ENCODE assay signal across 8 mouse cellular contexts in the genomic region with DNA sequence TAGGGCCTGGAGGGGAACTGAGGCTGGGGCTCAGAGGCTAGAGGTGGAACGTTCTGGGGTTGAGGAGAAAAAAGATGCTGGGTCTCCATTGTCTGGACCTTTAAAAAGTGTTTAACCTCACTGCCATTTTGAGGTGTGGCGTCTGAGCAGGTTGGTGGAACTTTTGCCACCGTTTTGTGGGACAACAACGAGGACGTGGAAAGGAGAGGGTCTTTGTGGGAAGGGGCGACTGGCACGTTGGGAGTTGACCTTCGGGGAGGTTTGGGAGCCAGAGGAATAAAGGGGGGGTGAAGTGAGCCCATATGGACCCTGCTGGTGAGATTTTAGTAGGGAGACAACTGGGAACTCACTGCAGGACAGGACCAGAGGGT. TPM values are rescaled to one million over a fixed set of nuclear protein-coding genes. Genes with fewer than 3 reads are reported as not detected.
DNase-seq lines count a peak whose midpoint lies in the region; ATAC-seq and TF ChIP-seq lines count a peak whose summit lies in the region.

No protein-coding gene starts in this region.

- TF ChIP-seq EP300 in ES-Bruce4 (IDR thresholded peaks at IDR 0.05; ENCODE audit: insufficient read depth, low read depth, low read length), result no peak

- peaks cover 30% of the 10 kb centered on the region for H3K4me1 ChIP-seq in heart, embryonic 13.5 days
- no peaks in the 10 kb centered on the region for H3K4me1 ChIP-seq in ES-Bruce4 (ENCODE audit: control insufficient read depth, insufficient read depth, low read length)
- H3K4me1 ChIP-seq in forebrain, embryonic 16.5 days (replicated peaks; ENCODE audit: control insufficient read depth, insufficient read depth, low read length), result peaks cover 19% of the 10 kb centered on the region

- peaks cover 78% of the 10 kb centered on the region for H3K79me2 ChIP-seq in macrophage (ENCODE audit: inconsistent target)

- peak overlapping the region; percentile 94 for H3K4me2 ChIP-seq in heart, embryonic 13.5 days
- peak overlapping the region; percentile 85 for H3K4me2 ChIP-seq in forebrain, embryonic 16.5 days (ENCODE audit: low read length)

- no peaks in the 10 kb centered on the region for H3K9me3 ChIP-seq in heart, embryonic 13.5 days
- H3K9me3 ChIP-seq in ES-Bruce4 (replicated peaks; ENCODE audit: control insufficient read depth, insufficient read depth, low read length, poor library complexity, severe bottlenecking), result no peaks in the 10 kb centered on the region
- no peaks in the 10 kb centered on the region for H3K9me3 ChIP-seq in forebrain, embryonic 16.5 days (ENCODE audit: control insufficient read depth, low read length)

- no peak for DNase-seq in heart, adult 18-20 months
- DNase-seq in urinary bladder, adult 18-20 months (ENCODE audit: low spot score in 2 of 2), result no peak
- DNase-seq in B cell, adult 2 months, result no peak

- peak overlapping the region; percentile 76 for H3K4me3 ChIP-seq in heart, embryonic 13.5 days
- peak overlapping the region; percentile 99 for H3K4me3 ChIP-seq in ES-Bruce4 (ENCODE audit: low read depth, low read length)
- peak overlapping the region; percentile 73 for H3K4me3 ChIP-seq in forebrain, embryonic 16.5 days (replicated peaks; ENCODE audit: low read length)
- peak overlapping the region; percentile 95 for H3K4me3 ChIP-seq in macrophage (ENCODE audit: inconsistent target)

- ATAC-seq in heart, embryonic 13.5 days (ENCODE audit: extremely low read depth, insufficient number of reproducible peaks, low FRiP score, low TSS enrichment), result no peak
- ATAC-seq in forebrain, embryonic 16.5 days, result 0 out of 2 replicates have a peak, but pooled peaks have one; percentile 0
- no peak for ATAC-seq in activated CD4-positive, CD25-positive, alpha-beta regulatory T cell, adult 4 months

- TF ChIP-seq CTCF in ES-Bruce4 (IDR thresholded peaks at IDR 0.05; ENCODE audit: low read depth, low read length), result no peak

- WGBS in heart, embryonic 13.5 days, result under 1% methylated on average over 8 of the region's 8 CpGs
- under 1% methylated on average over 8 of the region's 8 CpGs for WGBS in forebrain, embryonic 16.5 days
- WGBS in macrophage (ENCODE audit: missing documents), result 0% methylated on average over 8 of the region's 8 CpGs

- TF ChIP-seq POLR2A in ES-Bruce4 (IDR thresholded peaks at IDR 0.05; ENCODE audit: insufficient read depth, low read length), result no peak

- H3K27me3 ChIP-seq in heart, embryonic 13.5 days (replicated peaks), result no peaks in the 10 kb centered on the region
- no peaks in the 10 kb centered on the region for H3K27me3 ChIP-seq in ES-Bruce4 (ENCODE audit: control insufficient read depth, insufficient read depth, low read length, poor library complexity, severe bottlenecking)
- no peaks in the 10 kb centered on the region for H3K27me3 ChIP-seq in forebrain, embryonic 16.5 days (replicated peaks; ENCODE audit: control insufficient read depth, insufficient read depth, low read length)

- H3K36me3 ChIP-seq in heart, embryonic 13.5 days, result peaks cover 75% of the 10 kb centered on the region
- H3K36me3 ChIP-seq in ES-Bruce4 (ENCODE audit: control insufficient read depth, insufficient read depth, low read length, poor library complexity, severe bottlenecking), result peaks cover 79% of the 10 kb centered on the region
- H3K36me3 ChIP-seq in forebrain, embryonic 16.5 days (ENCODE audit: control insufficient read depth, insufficient read depth), result peaks cover 43% of the 10 kb centered on the region
- H3K36me3 ChIP-seq in macrophage (ENCODE audit: inconsistent target), result peaks cover 69% of the 10 kb centered on the region

- H3K27ac ChIP-seq in heart, embryonic 13.5 days (replicated peaks), result peak overlapping the region; percentile 81
- H3K27ac ChIP-seq in ES-Bruce4 (ENCODE audit: insufficient read depth, low read length) (peak overlapping the region; percentile 75), macrophage (peak overlapping the region; percentile 69)
- peak overlapping the region; percentile 61 for H3K27ac ChIP-seq in forebrain, embryonic 16.5 days (ENCODE audit: low read length)

- peak overlapping the region; percentile 95 for H3K9ac ChIP-seq in heart, embryonic 13.5 days
- peak overlapping the region; percentile 98 for H3K9ac ChIP-seq in ES-Bruce4 (ENCODE audit: low read depth, poor library complexity, severe bottlenecking)
- H3K9ac ChIP-seq in forebrain, embryonic 16.5 days (replicated peaks; ENCODE audit: low read depth, low read length), result peak overlapping the region; percentile 64

RNA-seq across cellular contexts. Expression of gene Eef1g, which starts 0.5 kb away (rescaled TPM):
- polyA plus RNA-seq in heart, embryonic 13.5 days (2015; fragmentation: Nextera tagmentation; extraction: Ambion mirVana), result 251 and 281 TPM in 2 replicates
- total RNA-seq in heart, adult 18-20 months (2021), result 100 to 1,000 TPM; 239 to 257 TPM
- polyA plus RNA-seq in ES-Bruce4 (2011; ENCODE audit: insufficient read depth, insufficient read length, low read depth, missing spikeins) (1,175 and 1,274 TPM in 2 replicates), macrophage (2018) (224 to 506 TPM (median 366 TPM) in 3 replicates)
- polyA plus RNA-seq in forebrain, embryonic 16.5 days (2015; fragmentation: Nextera tagmentation; extraction: Ambion mirVana), result 346 and 348 TPM in 2 replicates
- total RNA-seq in macrophage (2018; cell fraction: chromatin; rRNA removed), result 100 to 1,000 TPM in 21 of 26 experiments, 10 to 100 TPM in 5; 53.9 to 227 (median 126) TPM
- 100 to 1,000 TPM; 190 to 422 (median 272) TPM for total RNA-seq in macrophage (2018; cell fraction: cytosol; rRNA removed)
- 100 to 1,000 TPM in 21 of 26 experiments, 10 to 100 TPM in 5; 78.8 to 331 (median 129) TPM for total RNA-seq in macrophage (2018; cell fraction: nucleus; rRNA removed)
- polyA plus RNA-seq in activated CD4-positive, CD25-positive, alpha-beta regulatory T cell, adult 4 months (2017; shearing (Covaris generic)), result 100 to 1,000 TPM; 589 to 842 TPM

RNA-seq across cellular contexts. Expression of gene Tut1, which starts 13.7 kb away (rescaled TPM):
- polyA plus RNA-seq in heart, embryonic 13.5 days (2015; fragmentation: Nextera tagmentation; extraction: Ambion mirVana), result 16.3 and 17.1 TPM in 2 replicates
- total RNA-seq in heart, adult 18-20 months (2021), result 1 to 10 TPM; 8.2 to 9.5 TPM
- polyA plus RNA-seq in ES-Bruce4 (2011; ENCODE audit: insufficient read depth, insufficient read length, low read depth, missing spikeins) (26.4 and 30.1 TPM in 2 replicates), macrophage (2018) (11.5 to 14.4 TPM (median 13.4 TPM) in 3 replicates)
- 33.6 and 35.5 TPM in 2 replicates for polyA plus RNA-seq in forebrain, embryonic 16.5 days (2015; fragmentation: Nextera tagmentation; extraction: Ambion mirVana)
- total RNA-seq in macrophage (2018; cell fraction: chromatin; rRNA removed), result 10 to 100 TPM in 25 of 26 experiments, 1 to 10 TPM in 1; 8.5 to 41.5 (median 30.1) TPM
- 10 to 100 TPM in 17 of 26 experiments, 1 to 10 TPM in 9; 4.9 to 15.3 (median 11.1) TPM for total RNA-seq in macrophage (2018; cell fraction: cytosol; rRNA removed)
- 10 to 100 TPM; 10.2 to 38.9 (median 21.4) TPM for total RNA-seq in macrophage (2018; cell fraction: nucleus; rRNA removed)
- 10 to 100 TPM; 21.3 to 25.1 TPM for polyA plus RNA-seq in activated CD4-positive, CD25-positive, alpha-beta regulatory T cell, adult 4 months (2017; shearing (Covaris generic))

RNA-seq across cellular contexts. Expression of gene Ahnak, which starts 21.7 kb away (rescaled TPM):
- polyA plus RNA-seq in heart, embryonic 13.5 days (2015; fragmentation: Nextera tagmentation; extraction: Ambion mirVana), result 22.8 TPM in 2 replicates
- total RNA-seq in heart, adult 18-20 months (2021), result 100 to 1,000 TPM; 341 to 356 TPM
- polyA plus RNA-seq in ES-Bruce4 (2011; ENCODE audit: insufficient read depth, insufficient read length, low read depth, missing spikeins) (162 and 163 TPM in 2 replicates), macrophage (2018) (97.5 to 169 TPM (median 125 TPM) in 3 replicates)
- polyA plus RNA-seq in forebrain, embryonic 16.5 days (2015; fragmentation: Nextera tagmentation; extraction: Ambion mirVana), result 2.2 and 3.4 TPM in 2 replicates
- 1,000 to 10,000 TPM in 14 of 26 experiments, 100 to 1,000 TPM in 12; 456 to 7,544 (median 1,268) TPM for total RNA-seq in macrophage (2018; cell fraction: chromatin; rRNA removed)
- total RNA-seq in macrophage (2018; cell fraction: cytosol; rRNA removed), result 100 to 1,000 TPM; 156 to 966 (median 391) TPM
- total RNA-seq in macrophage (2018; cell fraction: nucleus; rRNA removed), result 1,000 to 10,000 TPM in 9 of 26 experiments, 100 to 1,000 TPM in 17; 420 to 2,179 (median 869) TPM
- polyA plus RNA-seq in activated CD4-positive, CD25-positive, alpha-beta regulatory T cell, adult 4 months (2017; shearing (Covaris generic)), result 10 to 100 TPM; 47.2 to 60.1 TPM

RNA-seq across cellular contexts. Expression of gene Mta2, which starts 25.7 kb away (rescaled TPM):
- 83.6 and 88.0 TPM in 2 replicates for polyA plus RNA-seq in heart, embryonic 13.5 days (2015; fragmentation: Nextera tagmentation; extraction: Ambion mirVana)
- total RNA-seq in heart, adult 18-20 months (2021), result 10 to 100 TPM; 28.8 to 30.1 TPM
- 106 and 108 TPM in 2 replicates for polyA plus RNA-seq in ES-Bruce4 (2011; ENCODE audit: insufficient read depth, insufficient read length, low read depth, missing spikeins)
- 175 and 186 TPM in 2 replicates for polyA plus RNA-seq in forebrain, embryonic 16.5 days (2015; fragmentation: Nextera tagmentation; extraction: Ambion mirVana)
- 100 to 1,000 TPM in 24 of 26 experiments, 10 to 100 TPM in 2; 88.3 to 226 (median 144) TPM for total RNA-seq in macrophage (2018; cell fraction: chromatin; rRNA removed)
- total RNA-seq in macrophage (2018; cell fraction: cytosol; rRNA removed), result 10 to 100 TPM; 44.2 to 69.6 (median 59.4) TPM
- total RNA-seq in macrophage (2018; cell fraction: nucleus; rRNA removed), result 100 to 1,000 TPM in 7 of 26 experiments, 10 to 100 TPM in 19; 59.1 to 117 (median 82.6) TPM
- polyA plus RNA-seq in macrophage (2018), result 63.1 to 68.2 TPM (median 63.7 TPM) in 3 replicates
- polyA plus RNA-seq in activated CD4-positive, CD25-positive, alpha-beta regulatory T cell, adult 4 months (2017; shearing (Covaris generic)), result 100 to 1,000 TPM in 1 of 2 experiments, 10 to 100 TPM in 1; 58.5 to 101 TPM

RNA-seq across cellular contexts. Expression of gene Eml3, which starts 38.0 kb away (rescaled TPM):
- polyA plus RNA-seq in heart, embryonic 13.5 days (2015; fragmentation: Nextera tagmentation; extraction: Ambion mirVana), result 14.4 and 14.9 TPM in 2 replicates
- total RNA-seq in heart, adult 18-20 months (2021), result 1 to 10 TPM; 5.7 to 7.6 TPM
- polyA plus RNA-seq in ES-Bruce4 (2011; ENCODE audit: insufficient read depth, insufficient read length, low read depth, missing spikeins) (19.2 and 20.4 TPM in 2 replicates), macrophage (2018) (17.0 to 32.0 TPM (median 23.3 TPM) in 3 replicates)
- 9.7 and 10.5 TPM in 2 replicates for polyA plus RNA-seq in forebrain, embryonic 16.5 days (2015; fragmentation: Nextera tagmentation; extraction: Ambion mirVana)
- total RNA-seq in macrophage (2018; cell fraction: chromatin; rRNA removed), result 100 to 1,000 TPM in 9 of 26 experiments, 10 to 100 TPM in 17; 50.6 to 172 (median 87.4) TPM
- total RNA-seq in macrophage (2018; cell fraction: cytosol; rRNA removed), result 10 to 100 TPM; 10.0 to 28.9 (median 19.9) TPM
- total RNA-seq in macrophage (2018; cell fraction: nucleus; rRNA removed), result 10 to 100 TPM; 26.1 to 93.8 (median 46.9) TPM
- 10 to 100 TPM; 20.4 to 25.1 TPM for polyA plus RNA-seq in activated CD4-positive, CD25-positive, alpha-beta regulatory T cell, adult 4 months (2017; shearing (Covaris generic))
